Mouse (Mus musculus): ENCODE results near the gene Hbq1a.
"Not testable (repeated sequence)": the region's sequence is repeated elsewhere in the genome, so short reads cannot be mapped to it uniquely, and the experiment has no call there.

Gene Hbq1a

GRCm38 (mm10) chr11:32299865-32300264 is at the start of gene Hbq1a:
TSS of gene Hbq1a (plus strand) at chr11:32300069.
- peak; percentile 33 for DNase-seq (ENCODE audit: inconsistent ontology term)

- DNase-seq (ENCODE audit: inconsistent ontology term), result peak; percentile 26
These were observed 48.7 kb upstream of the Hbq1a start for GRCm38 (mm10) chr11:32250880-32251763.

GRCm38 (mm10) chr11:32253121-32253520 is 46.7 kb upstream of the Hbq1a start:
- DNase-seq (ENCODE audit: inconsistent ontology term), result no peak

GRCm38 (mm10) chr11:32256146-32256545 is 43.7 kb upstream of the Hbq1a start:
- DNase-seq (ENCODE audit: inconsistent ontology term), result no peak

- DNase-seq (ENCODE audit: inconsistent ontology term), result no peak
These were observed 43.3 kb upstream of the Hbq1a start for GRCm38 (mm10) chr11:32256566-32256965.

GRCm38 (mm10) chr11:32262674-32263415 is 37.0 kb upstream of the Hbq1a start:
- DNase-seq (ENCODE audit: inconsistent ontology term), result no peak

GRCm38 (mm10) chr11:32265117-32265738 is 34.6 kb upstream of the Hbq1a start:
- no peak for DNase-seq (ENCODE audit: inconsistent ontology term)

GRCm38 (mm10) chr11:32266194-32266593 is 33.7 kb upstream of the Hbq1a start:
- DNase-seq (ENCODE audit: inconsistent ontology term), result no peak

GRCm38 (mm10) chr11:32266776-32267175 is 33.1 kb upstream of the Hbq1a start:
- no peak for DNase-seq (ENCODE audit: inconsistent ontology term)

- peak; percentile 94 for DNase-seq (ENCODE audit: inconsistent ontology term)
These were observed 32.5 kb upstream of the Hbq1a start, which contains the start of gene Nprl3 for GRCm38 (mm10) chr11:32267188-32267884. TSS of gene Nprl3 (minus strand) at chr11:32267707.

GRCm38 (mm10) chr11:32267964-32268363 is 31.9 kb upstream of the Hbq1a start:
- no peak for DNase-seq (ENCODE audit: inconsistent ontology term)

- DNase-seq (ENCODE audit: inconsistent ontology term), result no peak
These were observed 30.9 kb upstream of the Hbq1a start for GRCm38 (mm10) chr11:32268952-32269351.

GRCm38 (mm10) chr11:32271178-32271577 is 28.7 kb upstream of the Hbq1a start:
- DNase-seq (ENCODE audit: inconsistent ontology term), result no peak

GRCm38 (mm10) chr11:32276347-32276746 is 23.5 kb upstream of the Hbq1a start, which contains the start of gene Hba-x:
TSS of gene Hba-x (plus strand) at chr11:32276400.
- no peak for DNase-seq (ENCODE audit: inconsistent ontology term)

- DNase-seq (ENCODE audit: inconsistent ontology term), result no peak
These were observed 22.0 kb upstream of the Hbq1a start for GRCm38 (mm10) chr11:32277736-32278457.

- no peak for DNase-seq (ENCODE audit: inconsistent ontology term)
These were observed 21.4 kb upstream of the Hbq1a start for GRCm38 (mm10) chr11:32278458-32278957.

GRCm38 (mm10) chr11:32280646-32281045 is 19.2 kb upstream of the Hbq1a start:
- DNase-seq (ENCODE audit: inconsistent ontology term), result no peak

- DNase-seq (ENCODE audit: inconsistent ontology term), result no peak
These were observed 18.3 kb upstream of the Hbq1a start for GRCm38 (mm10) chr11:32281416-32282144.

GRCm38 (mm10) chr11:32283091-32283777 is 16.6 kb upstream of the Hbq1a start, which contains the start of gene Hba-a1:
TSS of gene Hba-a1 (plus strand) at chr11:32283511.
- DNase-seq (ENCODE audit: inconsistent ontology term), result not testable (repeated sequence)
